In genomic region chr3:87175438-87175815, GRCm38 (mm10) we compare ENCODE assay signal across 8 mouse cellular contexts. TPM values are rescaled to one million over a fixed set of nuclear protein-coding genes. Genes with fewer than 3 reads are reported as not detected.
A peak's percentile ranks its signal among the peaks of the same experiment; 100 is the strongest.
DNase-seq lines count a peak whose midpoint lies in the region; ATAC-seq and TF ChIP-seq lines count a peak whose summit lies in the region.

No protein-coding gene starts in this region.

- ATAC-seq in heart, embryonic 11.5 days (replicated peaks; ENCODE audit: insufficient number of reproducible peaks, low FRiP score, low TSS enrichment) = no peak
- ATAC-seq in limb, embryonic 15.5 days (ENCODE audit: insufficient number of reproducible peaks, low FRiP score, low TSS enrichment, low read depth) = no peak

- peak; percentile 95 for DNase-seq in heart, adult 11 months
- DNase-seq in heart, adult 8-10 months (ENCODE audit: low spot score) = no peak
- DNase-seq in adipocyte (ENCODE audit: low spot score) = peak; percentile 79
- DNase-seq in right cerebral cortex, postnatal 14 days = no peak
- DNase-seq in urinary bladder, postnatal 25 days (ENCODE audit: low spot score) = no peak

- peak overlapping the region; percentile 89 for H3K4me2 ChIP-seq in heart, embryonic 11.5 days
- H3K4me2 ChIP-seq in limb, embryonic 15.5 days = peak overlapping the region; percentile 59

- peaks cover 25% of the 10 kb centered on the region for H3K4me1 ChIP-seq in heart, embryonic 11.5 days (ENCODE audit: control insufficient read depth, insufficient read depth, low read length)
- H3K4me1 ChIP-seq in limb, embryonic 15.5 days = peaks cover 23% of the 10 kb centered on the region
- peaks cover 28% of the 10 kb centered on the region for H3K4me1 ChIP-seq in olfactory bulb, adult 2 months (ENCODE audit: control insufficient read depth, insufficient read depth, low read length)

- H3K27me3 ChIP-seq in heart, embryonic 11.5 days (ENCODE audit: control insufficient read depth, insufficient read depth, low read length) = no peaks in the 10 kb centered on the region
- no peaks in the 10 kb centered on the region for H3K27me3 ChIP-seq in limb, embryonic 15.5 days

- no peaks in the 10 kb centered on the region for H3K36me3 ChIP-seq in heart, embryonic 11.5 days (ENCODE audit: control insufficient read depth, insufficient read depth, low read length)
- H3K36me3 ChIP-seq in limb, embryonic 15.5 days = no peaks in the 10 kb centered on the region

- no peaks in the 10 kb centered on the region for H3K9me3 ChIP-seq in heart, embryonic 11.5 days (replicated peaks; ENCODE audit: control insufficient read depth, low read length)
- H3K9me3 ChIP-seq in limb, embryonic 15.5 days = no peaks in the 10 kb centered on the region

- no peak overlapping the region for H3K4me3 ChIP-seq in heart, embryonic 11.5 days (ENCODE audit: low read depth, low read length)
- H3K4me3 ChIP-seq in limb, embryonic 15.5 days = peak overlapping the region; percentile 68; the same call in 1 of the 2 replicates
- no peak overlapping the region for H3K4me3 ChIP-seq in olfactory bulb, adult 2 months (ENCODE audit: insufficient read depth, low read depth, low read length)

- 0 out of 2 replicates have a peak overlapping the region, but pooled peaks have one; percentile 91 for H3K27ac ChIP-seq in heart, embryonic 11.5 days (ENCODE audit: low read depth, low read length)
- H3K27ac ChIP-seq in limb, embryonic 15.5 days = peak overlapping the region; percentile 94
- peak overlapping the region; percentile 1; the same call in 1 of the 2 replicates for H3K27ac ChIP-seq in olfactory bulb, adult 2 months (ENCODE audit: insufficient read depth, low read depth, low read length)

- TF ChIP-seq POLR2A in olfactory bulb, adult 2 months (IDR thresholded peaks at IDR 0.05; ENCODE audit: insufficient read depth, low read depth, low read length) = no peak

- 31% methylated on average over 3 of the region's 3 CpGs for WGBS in heart, embryonic 11.5 days (ENCODE audit: insufficient replicate concordance)
- WGBS in limb, embryonic 15.5 days = 46% methylated on average over 3 of the region's 3 CpGs
- WGBS in olfactory bulb, adult 2 months = 51% methylated on average over 3 of the region's 3 CpGs

- H3K9ac ChIP-seq in heart, embryonic 11.5 days (ENCODE audit: low read depth, low read length) = no peak overlapping the region; the same call in 1 of the 2 replicates
- no peak overlapping the region for H3K9ac ChIP-seq in limb, embryonic 15.5 days

- no peak for TF ChIP-seq CTCF in olfactory bulb, adult 2 months (IDR thresholded peaks at IDR 0.05; ENCODE audit: insufficient read depth, low read depth, low read length)

RNA-seq across cellular contexts. Expression of gene Kirrel, which starts 0.9 kb away (rescaled TPM):
- 1 to 10 TPM; 4.8 to 5.5 (median 5.1) TPM for total RNA-seq in heart, adult 8-10 months (2022)
- 9.9 and 12.6 TPM in 2 replicates for polyA plus RNA-seq in heart, embryonic 11.5 days (2014; fragmentation: Nextera tagmentation; extraction: Ambion mirVana)
- polyA plus RNA-seq in limb, embryonic 15.5 days (2015; fragmentation: Nextera tagmentation; extraction: Ambion mirVana) = 17.9 and 19.5 TPM in 2 replicates
- not detected in 2 replicates for polyA plus RNA-seq in olfactory bulb, adult 2 months (2012; ENCODE audit: insufficient read depth, insufficient read length, low replicate concordance, missing spikeins)

Comparison
In these comparisons a context has a peak if more than half of its experiments do, and no peak if none do; other contexts are left out.
1. DNase-seq: peak in heart, adult 11 months (single experiment) and adipocyte (single experiment); none in heart, adult 8-10 months (single experiment), right cerebral cortex, postnatal 14 days (single experiment) and urinary bladder, postnatal 25 days (single experiment).
2. H3K27ac ChIP-seq: peak in every context shown above with its lines; median percentile 94 in limb, embryonic 15.5 days; 91 in heart, embryonic 11.5 days; 1 in olfactory bulb, adult 2 months.